Comparison of ENCODE assay signal across 23 mouse cellular contexts in the genomic region with DNA sequence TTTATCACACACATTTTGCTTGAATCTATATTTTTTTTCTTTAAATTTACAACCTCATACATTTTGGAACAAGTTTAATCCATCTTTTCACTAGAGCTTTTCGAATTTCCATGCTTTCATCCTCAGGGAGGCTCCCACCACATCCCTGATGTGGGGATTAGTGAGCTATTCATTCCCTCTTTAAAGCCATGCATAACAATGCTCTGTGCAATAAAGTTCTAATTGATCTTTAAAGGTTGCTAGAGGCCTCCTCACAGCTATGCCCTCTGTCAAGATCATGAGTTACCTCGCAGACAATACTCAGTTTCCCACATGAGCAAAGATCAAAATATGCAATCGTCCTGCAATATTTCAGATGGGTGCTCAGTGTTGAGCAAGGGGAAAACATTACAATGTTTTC.
"Had no signal": no experiment of that assay in that cellular context is flagged by ENCODE, and none has a peak within 500 bp of the region (broad histone marks: within the 10 kb centered on the region; RNA-seq: fewer than 3 reads in every experiment).

No protein-coding gene starts in this region.

- H3K27me3 ChIP-seq: kidney, embryonic 15.5 days; limb, embryonic 12.5 days; limb, embryonic 15.5 days; lung, embryonic 15.5 days; megakaryocyte, embryonic 14.5 days; neural tube, embryonic 12.5 days; neural tube, embryonic 15.5 days; stomach, embryonic 15.5 days had no signal

- H3K9ac ChIP-seq: kidney, embryonic 15.5 days; limb, embryonic 12.5 days; limb, embryonic 15.5 days; liver, embryonic 14.5 days; lung, embryonic 15.5 days; neural tube, embryonic 12.5 days; neural tube, embryonic 15.5 days; stomach, embryonic 15.5 days had no signal

- H3K36me3 ChIP-seq: kidney, embryonic 15.5 days; limb, embryonic 12.5 days; limb, embryonic 15.5 days; lung, embryonic 15.5 days; neural tube, embryonic 12.5 days; neural tube, embryonic 15.5 days; stomach, embryonic 15.5 days had no signal

- DNase-seq: kidney, adult 8-10 months; kidney, postnatal 10 days; kidney, postnatal 36 days; layer of hippocampus, postnatal 36 days; lung, adult 18-20 months; lung, postnatal 10 days; lung, postnatal 36 days; right cerebral cortex, adult 18-20 months; right cerebral cortex, postnatal 25 days; spleen, adult 18-20 months; thymus, postnatal 25 days had no signal

- ATAC-seq: intestine, postnatal 0 days had no signal

- H3K4me1 ChIP-seq: kidney, embryonic 15.5 days; limb, embryonic 12.5 days; limb, embryonic 15.5 days; lung, embryonic 15.5 days; megakaryocyte, embryonic 14.5 days; neural tube, embryonic 12.5 days; neural tube, embryonic 15.5 days; stomach, embryonic 15.5 days had no signal

- H3K4me2 ChIP-seq: kidney, embryonic 15.5 days; limb, embryonic 12.5 days; limb, embryonic 15.5 days; liver, embryonic 11.5 days; lung, embryonic 15.5 days; neural tube, embryonic 12.5 days; neural tube, embryonic 15.5 days; stomach, embryonic 15.5 days had no signal

- H3K4me3 ChIP-seq: kidney, embryonic 15.5 days; left cerebral cortex, adult 2 months; limb, embryonic 12.5 days; limb, embryonic 15.5 days; lung, embryonic 15.5 days; megakaryocyte, embryonic 14.5 days; neural tube, embryonic 12.5 days; neural tube, embryonic 15.5 days; stomach, embryonic 15.5 days had no signal

- H3K9me3 ChIP-seq: kidney, embryonic 15.5 days; limb, embryonic 12.5 days; limb, embryonic 15.5 days; lung, embryonic 15.5 days; neural tube, embryonic 12.5 days; neural tube, embryonic 15.5 days; stomach, embryonic 15.5 days had no signal

- H3K27ac ChIP-seq: kidney, embryonic 15.5 days; left cerebral cortex, adult 2 months; limb, embryonic 12.5 days; limb, embryonic 15.5 days; liver, embryonic 14.5 days; lung, embryonic 15.5 days; neural tube, embryonic 12.5 days; neural tube, embryonic 15.5 days; stomach, embryonic 15.5 days had no signal
